Mouse (Mus musculus): Measurements from ENCODE around the gene C1qtnf4.

DNA sequence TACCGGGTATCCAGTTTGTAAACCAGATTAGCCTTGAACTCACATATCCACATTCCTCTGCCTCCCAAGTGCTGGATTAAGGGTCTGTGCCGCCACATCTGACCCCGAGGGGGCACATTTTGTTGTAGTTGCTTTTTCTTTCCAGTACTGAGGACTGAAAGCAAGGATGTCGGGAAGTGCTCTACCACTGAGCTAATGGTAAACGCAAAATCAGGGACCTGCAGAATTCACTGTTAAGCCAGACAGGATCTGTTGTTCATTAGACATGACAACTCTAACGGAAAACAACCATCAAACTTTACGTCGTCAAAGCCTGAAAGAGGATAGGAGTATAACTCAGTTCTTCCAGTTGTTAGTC is 39.1 kb upstream of the C1qtnf4 start:
- TF ChIP-seq CTCF (IDR thresholded peaks at IDR 0.05; ENCODE audit: low read depth) (no peak), EP300 (IDR thresholded peaks at IDR 0.05; ENCODE audit: low read depth) (no peak)
